ENCODE assay signal across 11 mouse cellular contexts in genomic region chr3:100820852-100821251, GRCm38 (mm10). TPM values are rescaled to one million over a fixed set of nuclear protein-coding genes. Genes with fewer than 3 reads are reported as not detected.
DNase-seq lines count a peak whose midpoint lies in the region; ATAC-seq lines count a peak whose summit lies in the region.
"Had no signal": no experiment of that assay in that cellular context is flagged by ENCODE, and none has a peak within 500 bp of the region (broad histone marks: within the 10 kb centered on the region; RNA-seq: fewer than 3 reads in every experiment).

No protein-coding gene starts in this region.

- DNase-seq in midbrain, embryonic 10.5 days (ENCODE audit: low spot score): no peak
- peak; percentile 52 for DNase-seq in limb, embryonic 10.5 days (ENCODE audit: low spot score)
- DNase-seq in urinary bladder, postnatal 36 days (ENCODE audit: low spot score in 2 of 2): no peak
- no peak for DNase-seq in cerebellum, adult 11-12 months
- DNase-seq: right cerebral cortex, postnatal 14 days had no signal

- no peak overlapping the region for H3K9ac ChIP-seq in forebrain, embryonic 15.5 days (replicated peaks)
- H3K9ac ChIP-seq in forebrain, embryonic 12.5 days: no peak overlapping the region
- no peak overlapping the region for H3K9ac ChIP-seq in midbrain, embryonic 13.5 days (replicated peaks)
- no peak overlapping the region for H3K9ac ChIP-seq in stomach, embryonic 15.5 days
- H3K9ac ChIP-seq: liver, embryonic 15.5 days had no signal

- peak overlapping the region; percentile 45; the same call in 1 of the 2 replicates for H3K27ac ChIP-seq in forebrain, embryonic 15.5 days (replicated peaks)
- H3K27ac ChIP-seq in forebrain, embryonic 12.5 days: no peak overlapping the region
- no peak overlapping the region for H3K27ac ChIP-seq in midbrain, embryonic 13.5 days
- H3K27ac ChIP-seq in midbrain, embryonic 10.5 days (replicated peaks): no peak overlapping the region
- H3K27ac ChIP-seq in limb, embryonic 10.5 days: peak overlapping the region; percentile 69
- peak overlapping the region; percentile 62 for H3K27ac ChIP-seq in stomach, embryonic 15.5 days
- H3K27ac ChIP-seq: liver, embryonic 15.5 days had no signal

- no peaks in the 10 kb centered on the region for H3K9me3 ChIP-seq in forebrain, embryonic 15.5 days
- H3K9me3 ChIP-seq in forebrain, embryonic 12.5 days: no peaks in the 10 kb centered on the region
- no peaks in the 10 kb centered on the region for H3K9me3 ChIP-seq in midbrain, embryonic 13.5 days
- H3K9me3 ChIP-seq in midbrain, embryonic 10.5 days (replicated peaks): no peaks in the 10 kb centered on the region
- no peaks in the 10 kb centered on the region for H3K9me3 ChIP-seq in limb, embryonic 10.5 days (replicated peaks)
- H3K9me3 ChIP-seq in stomach, embryonic 15.5 days: no peaks in the 10 kb centered on the region
- H3K9me3 ChIP-seq: liver, embryonic 15.5 days had no signal

- H3K4me1 ChIP-seq in forebrain, embryonic 15.5 days: no peaks in the 10 kb centered on the region
- H3K4me1 ChIP-seq in forebrain, embryonic 12.5 days: no peaks in the 10 kb centered on the region
- no peaks in the 10 kb centered on the region for H3K4me1 ChIP-seq in midbrain, embryonic 13.5 days (replicated peaks)
- peaks cover 14% of the 10 kb centered on the region for H3K4me1 ChIP-seq in midbrain, embryonic 10.5 days
- peaks cover 35% of the 10 kb centered on the region for H3K4me1 ChIP-seq in limb, embryonic 10.5 days
- H3K4me1 ChIP-seq in stomach, embryonic 15.5 days: peaks cover 8% of the 10 kb centered on the region; the same call in 1 of the 2 replicates

- H3K36me3 ChIP-seq in forebrain, embryonic 15.5 days: no peaks in the 10 kb centered on the region
- H3K36me3 ChIP-seq in forebrain, embryonic 12.5 days (replicated peaks): no peaks in the 10 kb centered on the region
- H3K36me3 ChIP-seq in midbrain, embryonic 13.5 days: no peaks in the 10 kb centered on the region
- H3K36me3 ChIP-seq in midbrain, embryonic 10.5 days: no peaks in the 10 kb centered on the region
- H3K36me3 ChIP-seq in limb, embryonic 10.5 days: no peaks in the 10 kb centered on the region
- H3K36me3 ChIP-seq in stomach, embryonic 15.5 days: no peaks in the 10 kb centered on the region
- H3K36me3 ChIP-seq: liver, embryonic 15.5 days had no signal

- H3K4me2 ChIP-seq in forebrain, embryonic 15.5 days (replicated peaks): no peak overlapping the region
- H3K4me2 ChIP-seq in forebrain, embryonic 12.5 days: no peak overlapping the region
- no peak overlapping the region for H3K4me2 ChIP-seq in midbrain, embryonic 13.5 days (replicated peaks)
- H3K4me2 ChIP-seq in stomach, embryonic 15.5 days: no peak overlapping the region
- H3K4me2 ChIP-seq: liver, embryonic 15.5 days had no signal

- 72% methylated on average over 2 of the region's 2 CpGs for WGBS in forebrain, embryonic 15.5 days
- 75% methylated on average over 2 of the region's 2 CpGs for WGBS in forebrain, embryonic 12.5 days
- WGBS in midbrain, embryonic 13.5 days: 65% methylated on average over 2 of the region's 2 CpGs
- WGBS in midbrain, embryonic 10.5 days: 74% methylated on average over 2 of the region's 2 CpGs
- WGBS in limb, embryonic 10.5 days: 27% methylated on average over 2 of the region's 2 CpGs
- 14% methylated on average over 2 of the region's 2 CpGs for WGBS in stomach, embryonic 15.5 days

- H3K4me3 ChIP-seq in forebrain, embryonic 15.5 days: no peak overlapping the region
- no peak overlapping the region for H3K4me3 ChIP-seq in forebrain, embryonic 12.5 days (replicated peaks)
- no peak overlapping the region for H3K4me3 ChIP-seq in midbrain, embryonic 13.5 days (replicated peaks)
- H3K4me3 ChIP-seq in midbrain, embryonic 10.5 days: no peak overlapping the region
- no peak overlapping the region for H3K4me3 ChIP-seq in limb, embryonic 10.5 days
- H3K4me3 ChIP-seq in stomach, embryonic 15.5 days (replicated peaks): no peak overlapping the region
- H3K4me3 ChIP-seq: liver, embryonic 15.5 days had no signal

- H3K27me3 ChIP-seq in forebrain, embryonic 15.5 days: no peaks in the 10 kb centered on the region
- H3K27me3 ChIP-seq in forebrain, embryonic 12.5 days: no peaks in the 10 kb centered on the region
- H3K27me3 ChIP-seq in midbrain, embryonic 13.5 days: no peaks in the 10 kb centered on the region
- no peaks in the 10 kb centered on the region for H3K27me3 ChIP-seq in midbrain, embryonic 10.5 days (ENCODE audit: low read depth, poor library complexity, severe bottlenecking)
- H3K27me3 ChIP-seq in limb, embryonic 10.5 days (ENCODE audit: low read depth, poor library complexity, severe bottlenecking): no peaks in the 10 kb centered on the region
- no peaks in the 10 kb centered on the region for H3K27me3 ChIP-seq in stomach, embryonic 15.5 days (replicated peaks)
- H3K27me3 ChIP-seq: liver, embryonic 15.5 days had no signal

- ATAC-seq in forebrain, embryonic 15.5 days (replicated peaks): peak; percentile 43; the same call in 1 of the 2 replicates
- ATAC-seq in forebrain, embryonic 12.5 days (ENCODE audit: low FRiP score): no peak
- ATAC-seq in midbrain, embryonic 13.5 days: peak; percentile 49; the same call in 1 of the 2 replicates
- peak; percentile 54; the same call in 1 of the 2 replicates for ATAC-seq in stomach, embryonic 15.5 days (ENCODE audit: insufficient read depth, low FRiP score, low read depth)

RNA-seq across cellular contexts. Expression of gene Vtcn1, which starts 4.4 kb away (rescaled TPM):
- not detected in 2 replicates for polyA plus RNA-seq in forebrain, embryonic 15.5 days (2015; fragmentation: Nextera tagmentation; extraction: Ambion mirVana)
- not detected in 2 replicates for polyA plus RNA-seq in forebrain, embryonic 12.5 days (2016; fragmentation: Nextera tagmentation; extraction: Ambion mirVana)
- polyA plus RNA-seq in midbrain, embryonic 13.5 days (2015; fragmentation: Nextera tagmentation; extraction: Ambion mirVana): not detected in 2 replicates
- polyA plus RNA-seq in midbrain, embryonic 10.5 days (2016; fragmentation: Nextera tagmentation; extraction: Ambion mirVana): 0.05 TPM in 1 of 2 replicates, not detected in the other
- polyA plus RNA-seq in limb, embryonic 10.5 days (2016; fragmentation: Nextera tagmentation; extraction: Ambion mirVana): not detected in 2 replicates
- 1.6 and 1.9 TPM in 2 replicates for polyA plus RNA-seq in stomach, embryonic 15.5 days (2015; fragmentation: Nextera tagmentation; extraction: Ambion mirVana)
- polyA plus RNA-seq: liver, embryonic 15.5 days; neural tube, embryonic 11.5 days had no signal

Comparison
In these comparisons a context has a peak if more than half of its experiments do, and no peak if none do; other contexts are left out.
1. H3K27ac ChIP-seq: peak in forebrain, embryonic 15.5 days (single experiment), limb, embryonic 10.5 days (single experiment) and stomach, embryonic 15.5 days (single experiment); none in forebrain, embryonic 12.5 days (single experiment), midbrain, embryonic 13.5 days (single experiment) and midbrain, embryonic 10.5 days (single experiment).